Mouse (Mus musculus): ENCODE measurements around the gene Olfr1494. TPM values are rescaled to one million over a fixed set of nuclear protein-coding genes. Genes with fewer than 3 reads are reported as not detected.

Olfr1494 gene
- not detected for polyA plus RNA-seq (2014; fragmentation: Illumina TruSeq; extraction: RNeasy Lipid Tissue Mini Kit (QIAGEN cat#74804); ENCODE audit: insufficient read depth, low read depth, low replicate concordance)

GRCm38 (mm10) chr19:13739428-13739827, at the start of gene Olfr1494:
Gene Olfr1494 (plus strand): TSS chr19:13739728.

GRCm38 (mm10) chr19:13696968-13697367, 42.6 kb upstream of the Olfr1494 start, which contains the start of gene Olfr1491:
Gene Olfr1491 (plus strand): TSS chr19:13697268.

GRCm38 (mm10) chr19:13722978-13723377, 16.6 kb upstream of the Olfr1494 start, which contains the start of gene Olfr1493-ps1:
Gene Olfr1493-ps1 (plus strand): TSS chr19:13723278.

GRCm38 (mm10) chr19:13764306-13764705, 24.8 kb downstream of the Olfr1494 start, which contains the start of gene Olfr1495:
Gene Olfr1495 (plus strand): TSS chr19:13764606.

GRCm38 (mm10) chr19:13777578-13777977, 38.0 kb downstream of the Olfr1494 start, which contains the start of gene Olfr1496:
Gene Olfr1496 (plus strand): TSS chr19:13777878.

GRCm38 (mm10) chr19:13798102-13798501, 58.6 kb downstream of the Olfr1494 start, which contains the start of gene Olfr1497:
Gene Olfr1497 (minus strand): TSS chr19:13798202.

Other genes starting within 250 kb of the Olfr1494 start
- gene Olfr1477, start 239.2 kb upstream of the Olfr1494 start, polyA plus RNA-seq (2014; fragmentation: Illumina TruSeq; extraction: RNeasy Lipid Tissue Mini Kit (QIAGEN cat#74804); ENCODE audit: insufficient read depth, low read depth, low replicate concordance): not detected
- not detected for gene Olfr1480, start 211.8 kb upstream of the Olfr1494 start, polyA plus RNA-seq (2014; fragmentation: Illumina TruSeq; extraction: RNeasy Lipid Tissue Mini Kit (QIAGEN cat#74804); ENCODE audit: insufficient read depth, low read depth, low replicate concordance)
- gene Olfr1484, start 156.2 kb upstream of the Olfr1494 start, polyA plus RNA-seq (2014; fragmentation: Illumina TruSeq; extraction: RNeasy Lipid Tissue Mini Kit (QIAGEN cat#74804); ENCODE audit: insufficient read depth, low read depth, low replicate concordance): not detected
- gene Olfr1487, start 122.4 kb upstream of the Olfr1494 start, polyA plus RNA-seq (2014; fragmentation: Illumina TruSeq; extraction: RNeasy Lipid Tissue Mini Kit (QIAGEN cat#74804); ENCODE audit: insufficient read depth, low read depth, low replicate concordance): not detected
- gene Olfr1489, start 108.1 kb upstream of the Olfr1494 start, polyA plus RNA-seq (2014; fragmentation: Illumina TruSeq; extraction: RNeasy Lipid Tissue Mini Kit (QIAGEN cat#74804); ENCODE audit: insufficient read depth, low read depth, low replicate concordance): not detected
- gene Olfr1490, start 88.6 kb upstream of the Olfr1494 start, polyA plus RNA-seq (2014; fragmentation: Illumina TruSeq; extraction: RNeasy Lipid Tissue Mini Kit (QIAGEN cat#74804); ENCODE audit: insufficient read depth, low read depth, low replicate concordance): not detected
- gene Olfr1491, start 42.5 kb upstream of the Olfr1494 start, polyA plus RNA-seq (2014; fragmentation: Illumina TruSeq; extraction: RNeasy Lipid Tissue Mini Kit (QIAGEN cat#74804); ENCODE audit: insufficient read depth, low read depth, low replicate concordance): not detected
- not detected for gene Olfr1493-ps1, start 16.4 kb upstream of the Olfr1494 start, polyA plus RNA-seq (2014; fragmentation: Illumina TruSeq; extraction: RNeasy Lipid Tissue Mini Kit (QIAGEN cat#74804); ENCODE audit: insufficient read depth, low read depth, low replicate concordance)
- gene Olfr1495, start 24.9 kb downstream of the Olfr1494 start, polyA plus RNA-seq (2014; fragmentation: Illumina TruSeq; extraction: RNeasy Lipid Tissue Mini Kit (QIAGEN cat#74804); ENCODE audit: insufficient read depth, low read depth, low replicate concordance): not detected
- not detected for gene Olfr1496, start 38.1 kb downstream of the Olfr1494 start, polyA plus RNA-seq (2014; fragmentation: Illumina TruSeq; extraction: RNeasy Lipid Tissue Mini Kit (QIAGEN cat#74804); ENCODE audit: insufficient read depth, low read depth, low replicate concordance)
- not detected for gene Olfr1497, start 58.5 kb downstream of the Olfr1494 start, polyA plus RNA-seq (2014; fragmentation: Illumina TruSeq; extraction: RNeasy Lipid Tissue Mini Kit (QIAGEN cat#74804); ENCODE audit: insufficient read depth, low read depth, low replicate concordance)
- not detected for gene Olfr1499, start 79.7 kb downstream of the Olfr1494 start, polyA plus RNA-seq (2014; fragmentation: Illumina TruSeq; extraction: RNeasy Lipid Tissue Mini Kit (QIAGEN cat#74804); ENCODE audit: insufficient read depth, low read depth, low replicate concordance)
- gene Olfr1500, start 90.8 kb downstream of the Olfr1494 start, polyA plus RNA-seq (2014; fragmentation: Illumina TruSeq; extraction: RNeasy Lipid Tissue Mini Kit (QIAGEN cat#74804); ENCODE audit: insufficient read depth, low read depth, low replicate concordance): not detected
- not detected for gene Olfr1501, start 111.0 kb downstream of the Olfr1494 start, polyA plus RNA-seq (2014; fragmentation: Illumina TruSeq; extraction: RNeasy Lipid Tissue Mini Kit (QIAGEN cat#74804); ENCODE audit: insufficient read depth, low read depth, low replicate concordance)
- not detected for gene Olfr1502, start 122.1 kb downstream of the Olfr1494 start, polyA plus RNA-seq (2014; fragmentation: Illumina TruSeq; extraction: RNeasy Lipid Tissue Mini Kit (QIAGEN cat#74804); ENCODE audit: insufficient read depth, low read depth, low replicate concordance)
- not detected for gene Olfr1504, start 158.2 kb downstream of the Olfr1494 start, polyA plus RNA-seq (2014; fragmentation: Illumina TruSeq; extraction: RNeasy Lipid Tissue Mini Kit (QIAGEN cat#74804); ENCODE audit: insufficient read depth, low read depth, low replicate concordance)
- gene Olfr1505, start 173.8 kb downstream of the Olfr1494 start, polyA plus RNA-seq (2014; fragmentation: Illumina TruSeq; extraction: RNeasy Lipid Tissue Mini Kit (QIAGEN cat#74804); ENCODE audit: insufficient read depth, low read depth, low replicate concordance): not detected